Mouse (Mus musculus) kidney, adult 2 months (tissue): ENCODE measurements around the gene Als2cr12. TPM values are rescaled to one million over a fixed set of nuclear protein-coding genes. Genes with fewer than 3 reads are reported as not detected.

Experiments used
- DNase-seq: peaks from one replicate; pipeline ENCODE4 v3.0.0; 2021
- H3K27ac ChIP-seq: fragments of 200-500 bp; 2 replicates; pipeline ENCODE4 v1.5.1; 2012; ENCODE audit warnings: low read depth, low read length, control low read depth, inconsistent platforms; ENCODE audit not compliant: insufficient read depth
- H3K27me3 ChIP-seq: fragments of 200-500 bp; replicated peaks from 2 replicates; pipeline ENCODE4 v1.6.1; 2012; ENCODE audit warnings: mild to moderate bottlenecking, moderate library complexity, low read length, inconsistent platforms; ENCODE audit not compliant: control insufficient read depth, insufficient read depth
- H3K36me3 ChIP-seq: fragments of 200-500 bp; 2 replicates; pipeline ENCODE4 v1.6.1; 2012; ENCODE audit warnings: mild to moderate bottlenecking, moderate library complexity, low read length, inconsistent platforms; ENCODE audit not compliant: control insufficient read depth, insufficient read depth
- H3K4me1 ChIP-seq: fragments of 200-500 bp; 2 replicates; pipeline ENCODE4 v1.6.1; 2011; ENCODE audit warnings: low read length; ENCODE audit not compliant: control insufficient read depth, insufficient read depth
- H3K4me3 ChIP-seq: fragments of 200-500 bp; 2 replicates; pipeline ENCODE4 v1.5.1; 2011; ENCODE audit warnings: mild to moderate bottlenecking, low read depth, low read length, control low read depth; ENCODE audit not compliant: insufficient read depth
- CTCF ChIP-seq: fragments of 200-500 bp; conservative IDR thresholded peaks from 2 replicates; pipeline ENCODE4 v1.5.1; 2011; ENCODE audit warnings: low read depth, mild to moderate bottlenecking, control low read depth, low read length, moderate library complexity, mixed read lengths; ENCODE audit not compliant: insufficient read depth, insufficient read length
- POLR2A ChIP-seq: fragments of 200-500 bp; IDR thresholded peaks from one replicate; pipeline ENCODE4 v1.6.1; 2011; ENCODE audit warnings: low read depth, low read length, control low read depth
- WGBS: fragments of 180-500 bp; shearing (Covaris S2); methylation state at CpG from one replicate; pipeline ENCODE4 v1.1.7; 2018; 5-methylcytosine and 5-hydroxymethylcytosine counted together
- polyA plus RNA-seq: library from polyadenylated mRNA; depleted of rRNA; stranded (reverse); fragments of >200 nt; gene quantifications from 2 replicates; pipeline ENCODE4 v1.2.3, GENCODE M21; 2012

Gene Als2cr12
- polyA plus RNA-seq, 1 experiment: 0.80 TPM

- 66% methylated on average over 7 of the region's 7 CpGs for WGBS
- H3K4me3 ChIP-seq: no peak overlapping the region
- H3K36me3 ChIP-seq: no peaks in the 10 kb centered on the region
- H3K27ac ChIP-seq: no peak overlapping the region
- no peaks in the 10 kb centered on the region for H3K27me3 ChIP-seq
- peaks cover 3% of the 10 kb centered on the region; the same call in 1 of the 2 replicates for H3K4me1 ChIP-seq
- no peak for TF ChIP-seq POLR2A
- no peak for TF ChIP-seq CTCF
- DNase-seq: no peak
Measured at GRCm38 (mm10) chr1:58621996-58622748, 73.6 kb downstream of the Als2cr12 start.

- peak; percentile 73 for DNase-seq
- Histone ChIP-seq H3K4me3 (no peak overlapping the region), H3K27me3 (no peaks in the 10 kb centered on the region), H3K36me3 (no peaks in the 10 kb centered on the region), H3K4me1 (peaks cover 3% of the 10 kb centered on the region; the same call in 1 of the 2 replicates), H3K27ac (0 out of 2 replicates have a peak overlapping the region, but pooled peaks have one; percentile 59)
- WGBS: 72% methylated on average over 3 of the region's 3 CpGs
- no peak for TF ChIP-seq CTCF
- no peak for TF ChIP-seq POLR2A
Measured at GRCm38 (mm10) chr1:58621251-58621650, 74.5 kb downstream of the Als2cr12 start.

- Histone ChIP-seq H3K27me3 (no peaks in the 10 kb centered on the region), H3K4me1 (peaks cover 10% of the 10 kb centered on the region; the same call in 1 of the 2 replicates), H3K36me3 (no peaks in the 10 kb centered on the region), H3K4me3 (no peak overlapping the region), H3K27ac (no peak overlapping the region)
- no peak for DNase-seq
- TF ChIP-seq POLR2A (no peak), CTCF (peak; percentile 31; the same call in 1 of the 2 replicates)
- WGBS: 96% methylated on average over 2 of the region's 2 CpGs
Measured at GRCm38 (mm10) chr1:58618766-58619165, 77.0 kb downstream of the Als2cr12 start.

GRCm38 (mm10) chr1:58617978-58618668, 77.7 kb downstream of the Als2cr12 start:
- H3K27me3 ChIP-seq: no peaks in the 10 kb centered on the region
- DNase-seq: no peak
- H3K4me3 ChIP-seq: no peak overlapping the region
- H3K27ac ChIP-seq: no peak overlapping the region
- H3K4me1 ChIP-seq: peaks cover 10% of the 10 kb centered on the region; the same call in 1 of the 2 replicates
- no peaks in the 10 kb centered on the region for H3K36me3 ChIP-seq
- no peak for TF ChIP-seq CTCF
- no peak for TF ChIP-seq POLR2A
- WGBS: 77% methylated on average over 6 of the region's 6 CpGs

GRCm38 (mm10) chr1:58617076-58617475, 78.7 kb downstream of the Als2cr12 start:
- WGBS: 74% methylated on average over 5 of the region's 5 CpGs
- no peak overlapping the region for H3K27ac ChIP-seq
- no peaks in the 10 kb centered on the region for H3K27me3 ChIP-seq
- no peaks in the 10 kb centered on the region for H3K36me3 ChIP-seq
- TF ChIP-seq CTCF (no peak), POLR2A (no peak)
- no peak overlapping the region for H3K4me3 ChIP-seq
- H3K4me1 ChIP-seq: peaks cover 10% of the 10 kb centered on the region; the same call in 1 of the 2 replicates
- DNase-seq: no peak

- WGBS: 81% methylated on average over 3 of the region's 3 CpGs
Measured at GRCm38 (mm10) chr1:58616176-58616575, 79.6 kb downstream of the Als2cr12 start.

GRCm38 (mm10) chr1:58615146-58615545, 80.6 kb downstream of the Als2cr12 start:
- DNase-seq: no peak
- TF ChIP-seq CTCF: no peak
- TF ChIP-seq POLR2A: no peak
- WGBS: 78% methylated on average over 4 of the region's 4 CpGs
- Histone ChIP-seq H3K4me3 (no peak overlapping the region), H3K4me1 (peaks cover 13% of the 10 kb centered on the region; the same call in 1 of the 2 replicates), H3K27me3 (no peaks in the 10 kb centered on the region), H3K27ac (peak overlapping the region; percentile 78; the same call in 1 of the 2 replicates), H3K36me3 (no peaks in the 10 kb centered on the region)

More at GRCm38 (mm10) chr1:58616176-58616575, 79.6 kb downstream of the Als2cr12 start:
- Histone ChIP-seq H3K27me3 (no peaks in the 10 kb centered on the region), H3K36me3 (no peaks in the 10 kb centered on the region), H3K4me3 (no peak overlapping the region), H3K27ac (no peak overlapping the region), H3K4me1 (peaks cover 10% of the 10 kb centered on the region; the same call in 1 of the 2 replicates)
- TF ChIP-seq POLR2A (no peak), CTCF (no peak)
- DNase-seq: no peak
